Mouse (Mus musculus): Measurements from ENCODE around the gene Ccdc154. TPM values are rescaled to one million over a fixed set of nuclear protein-coding genes. Genes with fewer than 3 reads are reported as not detected.

The Ccdc154 gene
- polyA plus RNA-seq, 1 experiment from 2014 or later = not detected

GRCm38 (mm10) chr17:25202401-25202800, 40.1 kb downstream of the Ccdc154 start:
- peaks cover 40% of the 10 kb centered on the region for H3K36me3 ChIP-seq (ENCODE audit: control insufficient read depth, insufficient read depth, low read length)
- H3K4me2 ChIP-seq (ENCODE audit: low read depth, low read length) = no peak overlapping the region
- H3K9me3 ChIP-seq (ENCODE audit: control insufficient read depth, low read length) = no peaks in the 10 kb centered on the region
- H3K9ac ChIP-seq (replicated peaks; ENCODE audit: low read depth, low read length) = no peak overlapping the region
- no peaks in the 10 kb centered on the region for H3K4me1 ChIP-seq (ENCODE audit: control insufficient read depth, insufficient read depth, low read length)
- WGBS = 93% methylated on average over 4 of the region's 4 CpGs
- ATAC-seq (ENCODE audit: low read depth) = no peak
- no peak overlapping the region for H3K4me3 ChIP-seq (ENCODE audit: low read depth, low read length)
- H3K27ac ChIP-seq (ENCODE audit: low read depth, low read length) = no peak overlapping the region
- no peaks in the 10 kb centered on the region for H3K27me3 ChIP-seq (ENCODE audit: control insufficient read depth, insufficient read depth, low read length)

GRCm38 (mm10) chr17:25210006-25210405, 47.7 kb downstream of the Ccdc154 start:
- Histone ChIP-seq H3K9ac (replicated peaks; ENCODE audit: low read depth, low read length) (no peak overlapping the region), H3K27ac (ENCODE audit: low read depth, low read length) (no peak overlapping the region), H3K36me3 (ENCODE audit: control insufficient read depth, insufficient read depth, low read length) (peaks cover 64% of the 10 kb centered on the region), H3K4me3 (ENCODE audit: low read depth, low read length) (no peak overlapping the region), H3K27me3 (ENCODE audit: control insufficient read depth, insufficient read depth, low read length) (no peaks in the 10 kb centered on the region), H3K9me3 (ENCODE audit: control insufficient read depth, low read length) (no peaks in the 10 kb centered on the region), H3K4me1 (ENCODE audit: control insufficient read depth, insufficient read depth, low read length) (no peaks in the 10 kb centered on the region), H3K4me2 (ENCODE audit: low read depth, low read length) (no peak overlapping the region)
- 95% methylated on average over 4 of the region's 4 CpGs for WGBS
- no peak for ATAC-seq (ENCODE audit: low read depth)

GRCm38 (mm10) chr17:25210680-25211466, 48.6 kb downstream of the Ccdc154 start:
- 85% methylated on average over 15 of the region's 15 CpGs for WGBS

GRCm38 (mm10) chr17:25211705-25212104, 49.4 kb downstream of the Ccdc154 start:
- no peak for ATAC-seq (ENCODE audit: low read depth)
- Histone ChIP-seq H3K4me3 (ENCODE audit: low read depth, low read length) (no peak overlapping the region), H3K4me2 (ENCODE audit: low read depth, low read length) (no peak overlapping the region), H3K27me3 (ENCODE audit: control insufficient read depth, insufficient read depth, low read length) (no peaks in the 10 kb centered on the region), H3K9me3 (ENCODE audit: control insufficient read depth, low read length) (no peaks in the 10 kb centered on the region), H3K4me1 (ENCODE audit: control insufficient read depth, insufficient read depth, low read length) (no peaks in the 10 kb centered on the region), H3K9ac (replicated peaks; ENCODE audit: low read depth, low read length) (no peak overlapping the region), H3K27ac (ENCODE audit: low read depth, low read length) (no peak overlapping the region), H3K36me3 (ENCODE audit: control insufficient read depth, insufficient read depth, low read length) (peaks cover 64% of the 10 kb centered on the region)
- WGBS = 89% methylated on average over 4 of the region's 4 CpGs

More at GRCm38 (mm10) chr17:25210680-25211466, 48.6 kb downstream of the Ccdc154 start:
- Histone ChIP-seq H3K9ac (replicated peaks; ENCODE audit: low read depth, low read length) (no peak overlapping the region), H3K27me3 (ENCODE audit: control insufficient read depth, insufficient read depth, low read length) (no peaks in the 10 kb centered on the region), H3K9me3 (ENCODE audit: control insufficient read depth, low read length) (no peaks in the 10 kb centered on the region), H3K36me3 (ENCODE audit: control insufficient read depth, insufficient read depth, low read length) (peaks cover 65% of the 10 kb centered on the region), H3K4me3 (ENCODE audit: low read depth, low read length) (no peak overlapping the region), H3K4me2 (ENCODE audit: low read depth, low read length) (no peak overlapping the region), H3K27ac (ENCODE audit: low read depth, low read length) (no peak overlapping the region), H3K4me1 (ENCODE audit: control insufficient read depth, insufficient read depth, low read length) (no peaks in the 10 kb centered on the region)
- ATAC-seq (ENCODE audit: low read depth) = no peak

DNA sequence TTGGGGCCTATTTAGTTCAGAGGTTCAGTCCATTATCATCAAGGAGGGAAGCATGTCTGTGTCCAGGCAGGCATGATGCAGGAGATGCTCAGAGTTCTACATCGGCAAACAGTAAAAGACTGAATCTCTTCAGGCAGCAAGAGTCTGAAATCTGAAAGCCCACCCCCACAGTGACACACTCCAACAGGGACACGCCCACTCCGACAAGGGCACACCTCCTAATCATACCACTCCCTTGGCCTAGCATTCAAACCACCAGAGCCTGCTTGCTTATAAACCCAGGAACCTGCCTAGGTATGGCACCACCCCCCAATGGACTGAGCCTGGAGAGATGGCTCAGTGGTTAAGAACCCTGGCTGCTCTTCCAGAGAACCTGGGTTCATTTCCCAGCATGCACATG, 53.2 kb downstream of the Ccdc154 start:
- no peaks in the 10 kb centered on the region for H3K4me1 ChIP-seq (ENCODE audit: control insufficient read depth, insufficient read depth, low read length)
- H3K9me3 ChIP-seq (ENCODE audit: control insufficient read depth, low read length) = no peaks in the 10 kb centered on the region
- H3K27ac ChIP-seq (ENCODE audit: low read depth, low read length) = no peak overlapping the region
- no peak overlapping the region for H3K9ac ChIP-seq (replicated peaks; ENCODE audit: low read depth, low read length)
- no peaks in the 10 kb centered on the region for H3K27me3 ChIP-seq (ENCODE audit: control insufficient read depth, insufficient read depth, low read length)
- peaks cover 60% of the 10 kb centered on the region for H3K36me3 ChIP-seq (ENCODE audit: control insufficient read depth, insufficient read depth, low read length)
- no peak for ATAC-seq (ENCODE audit: low read depth)
- H3K4me3 ChIP-seq (ENCODE audit: low read depth, low read length) = no peak overlapping the region
- H3K4me2 ChIP-seq (ENCODE audit: low read depth, low read length) = no peak overlapping the region
- WGBS = 91% methylated on average over 3 of the region's 3 CpGs

DNA sequence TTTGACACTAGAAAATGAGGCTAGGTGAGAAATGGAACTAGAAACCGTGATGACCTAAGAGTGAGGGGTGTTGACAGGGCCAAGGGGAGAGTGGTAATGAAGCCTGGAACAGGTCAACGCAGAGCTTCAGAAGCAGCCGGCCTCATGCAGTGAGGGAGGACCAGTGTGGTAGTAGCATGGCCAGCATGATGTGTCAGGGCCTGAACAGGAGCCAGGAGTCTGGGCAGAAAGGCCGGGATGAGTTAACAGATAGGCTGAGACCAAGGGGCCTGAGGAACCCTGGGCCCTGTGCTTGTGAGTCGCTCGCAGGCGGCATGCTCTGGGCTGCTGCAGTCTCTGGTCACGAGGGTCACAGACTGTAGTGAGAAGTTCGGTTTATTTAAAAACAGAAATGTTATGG, 56.7 kb downstream of the Ccdc154 start:
- no peak overlapping the region for H3K27ac ChIP-seq (ENCODE audit: low read depth, low read length)
- no peaks in the 10 kb centered on the region for H3K27me3 ChIP-seq (ENCODE audit: control insufficient read depth, insufficient read depth, low read length)
- H3K36me3 ChIP-seq (ENCODE audit: control insufficient read depth, insufficient read depth, low read length) = peaks cover 37% of the 10 kb centered on the region
- no peak overlapping the region for H3K9ac ChIP-seq (replicated peaks; ENCODE audit: low read depth, low read length)
- peaks cover 6% of the 10 kb centered on the region; the same call in 1 of the 2 replicates for H3K4me1 ChIP-seq (ENCODE audit: control insufficient read depth, insufficient read depth, low read length)
- WGBS = 89% methylated on average over 9 of the region's 9 CpGs
- no peak for ATAC-seq (ENCODE audit: low read depth)
- no peaks in the 10 kb centered on the region for H3K9me3 ChIP-seq (ENCODE audit: control insufficient read depth, low read length)
- H3K4me2 ChIP-seq (ENCODE audit: low read depth, low read length) = no peak overlapping the region
- no peak overlapping the region for H3K4me3 ChIP-seq (ENCODE audit: low read depth, low read length)

DNA sequence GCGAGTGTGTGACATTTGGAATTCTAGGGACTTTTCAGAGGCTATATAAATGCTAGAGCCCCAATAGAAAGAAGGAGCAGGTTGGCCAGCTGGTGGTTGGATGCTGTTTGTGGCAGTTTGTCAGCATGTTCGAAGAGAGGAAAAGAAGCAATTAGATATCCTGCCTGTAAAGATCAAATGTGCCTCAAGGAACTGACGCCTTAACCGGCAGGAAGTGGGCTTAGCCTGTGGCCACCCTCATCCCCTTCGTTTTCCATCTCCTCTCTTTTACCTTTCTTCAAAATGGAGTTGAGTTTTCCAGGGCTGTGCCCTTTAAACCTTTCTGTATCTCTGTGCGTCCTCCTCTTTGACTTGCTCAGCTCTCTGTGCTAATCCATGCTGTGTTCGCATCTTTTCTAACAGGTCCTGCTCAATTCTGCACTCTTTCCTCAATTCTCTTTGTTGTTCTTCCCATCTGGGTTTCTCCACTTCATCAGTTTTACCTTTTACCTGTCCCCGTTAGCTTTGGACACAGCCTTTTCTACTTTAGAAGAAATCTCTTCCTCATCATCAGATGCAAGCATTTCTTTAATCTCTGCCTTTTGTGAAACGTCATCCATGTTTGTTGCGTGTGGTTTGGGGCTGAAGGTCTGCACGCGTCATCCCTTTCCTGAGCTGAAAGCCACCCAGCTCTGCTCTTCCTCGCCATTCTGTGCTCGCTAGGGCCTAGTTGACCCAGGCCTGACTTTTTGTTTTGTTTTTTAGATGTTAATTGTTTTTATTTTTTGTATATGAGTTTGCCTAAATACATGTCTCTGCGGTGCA, 57.4 kb downstream of the Ccdc154 start:
- no peak overlapping the region for H3K4me3 ChIP-seq (ENCODE audit: low read depth, low read length)
- no peak overlapping the region for H3K9ac ChIP-seq (replicated peaks; ENCODE audit: low read depth, low read length)
- peaks cover 33% of the 10 kb centered on the region; the same call in 1 of the 2 replicates for H3K36me3 ChIP-seq (ENCODE audit: control insufficient read depth, insufficient read depth, low read length)

GRCm38 (mm10) chr17:25220746-25221145, 58.5 kb downstream of the Ccdc154 start:
- Histone ChIP-seq H3K27ac (ENCODE audit: low read depth, low read length) (no peak overlapping the region), H3K27me3 (ENCODE audit: control insufficient read depth, insufficient read depth, low read length) (no peaks in the 10 kb centered on the region), H3K4me1 (ENCODE audit: control insufficient read depth, insufficient read depth, low read length) (peaks cover 6% of the 10 kb centered on the region; the same call in 1 of the 2 replicates), H3K9ac (replicated peaks; ENCODE audit: low read depth, low read length) (no peak overlapping the region), H3K4me3 (ENCODE audit: low read depth, low read length) (no peak overlapping the region), H3K36me3 (ENCODE audit: control insufficient read depth, insufficient read depth, low read length) (peaks cover 25% of the 10 kb centered on the region; the same call in 1 of the 2 replicates), H3K9me3 (ENCODE audit: control insufficient read depth, low read length) (no peaks in the 10 kb centered on the region), H3K4me2 (ENCODE audit: low read depth, low read length) (no peak overlapping the region)
- 80% methylated on average over 1 of the region's 1 CpGs for WGBS
- ATAC-seq (ENCODE audit: low read depth) = no peak

More for the DNA sequence above, 57.4 kb downstream of the Ccdc154 start:
- Histone ChIP-seq H3K9me3 (ENCODE audit: control insufficient read depth, low read length) (no peaks in the 10 kb centered on the region), H3K27me3 (ENCODE audit: control insufficient read depth, insufficient read depth, low read length) (no peaks in the 10 kb centered on the region), H3K4me1 (ENCODE audit: control insufficient read depth, insufficient read depth, low read length) (peaks cover 6% of the 10 kb centered on the region; the same call in 1 of the 2 replicates), H3K27ac (ENCODE audit: low read depth, low read length) (no peak overlapping the region), H3K4me2 (ENCODE audit: low read depth, low read length) (no peak overlapping the region)
- whole genome bisulfite sequencing = 95% methylated on average over 15 of the region's 15 CpGs
- no peak for ATAC-seq (ENCODE audit: low read depth)
